Mouse (Mus musculus) stomach, postnatal 0 days (tissue): ENCODE measurements around the gene Snf8. TPM values are rescaled to one million over a fixed set of nuclear protein-coding genes. Genes with fewer than 3 reads are reported as not detected.

ENCODE experiments used
- ATAC-seq: fragments of 200-750 bp; cut with Nextera tagmentation; 2 replicates; pipeline ENCODE4 v1.8.0; 2017; ENCODE audit not compliant: low FRiP score, low TSS enrichment
- DNase-seq: peaks from one replicate; pipeline ENCODE4 v3.0.0-alpha.2; 2016; ENCODE audit warnings: low spot score
- H3K27ac ChIP-seq: fragments of 300-500 bp; sonication (generic); replicated peaks from 2 replicates; pipeline ENCODE4 v1.5.1; 2014; ENCODE audit warnings: mild to moderate bottlenecking, control low read depth
- H3K27me3 ChIP-seq: fragments of 300-500 bp; sonication (generic); 2 replicates; pipeline ENCODE4 v1.6.1; 2014; ENCODE audit warnings: low read length; ENCODE audit not compliant: control insufficient read depth, insufficient read depth
- H3K36me3 ChIP-seq: fragments of 300-500 bp; sonication (generic); 2 replicates; pipeline ENCODE4 v1.6.1; 2014; ENCODE audit warnings: low read length, mixed read lengths; ENCODE audit not compliant: control insufficient read depth, insufficient read depth
- H3K4me1 ChIP-seq: fragments of 300-500 bp; sonication (generic); replicated peaks from 2 replicates; pipeline ENCODE4 v1.6.1; 2014; ENCODE audit warnings: antibody characterized with exemption; ENCODE audit not compliant: control insufficient read depth, insufficient read depth
- H3K4me2 ChIP-seq: fragments of 300-500 bp; sonication (generic); replicated peaks from 2 replicates; pipeline ENCODE4 v1.6.1; 2014; ENCODE audit warnings: low read depth, mild to moderate bottlenecking, control low read depth, moderate library complexity
- H3K4me3 ChIP-seq: fragments of 300-500 bp; sonication (generic); 2 replicates; pipeline ENCODE4 v1.5.1; 2014; ENCODE audit warnings: low read depth, low read length, control low read depth
- H3K9ac ChIP-seq: fragments of 300-500 bp; sonication (generic); 2 replicates; pipeline ENCODE4 v1.6.1; 2014; ENCODE audit warnings: mild to moderate bottlenecking, low read length, control low read depth, mixed read lengths
- H3K9me3 ChIP-seq: fragments of 300-500 bp; sonication (generic); 2 replicates; pipeline ENCODE4 v1.6.1; 2016; ENCODE audit warnings: low read length; ENCODE audit not compliant: control insufficient read depth
- CTCF ChIP-seq: IDR thresholded peaks from 2 replicates; pipeline ENCODE4 v1.5.1; 2016; ENCODE audit warnings: antibody characterized with exemption, low read depth, mild to moderate bottlenecking, moderate library complexity
- EP300 ChIP-seq: optimal IDR thresholded peaks from 2 replicates; pipeline ENCODE3; 2016; ENCODE audit warnings: antibody characterized with exemption
- WGBS: fragments of 180-500 bp; shearing (Covaris S2); extraction: QIAGEN DNeasy Blood & Tissue Kit; methylation state at CpG from one replicate; pipeline ENCODE4 v1.1.7; 2014; 5-methylcytosine and 5-hydroxymethylcytosine counted together
- polyA plus RNA-seq: library from polyadenylated mRNA; unstranded; fragments of >200 nt; fragmentation: Nextera tagmentation; extraction: Ambion mirVana; gene quantifications from 2 replicates; pipeline ENCODE4 v1.2.1, GENCODE M21; 2015

The Snf8 gene
- polyA plus RNA-seq, 1 experiment from 2014 or later, result 83.0 TPM

GRCm38 (mm10) chr11:96033264-96033663, 1.4 kb upstream of the Snf8 start:
- DNase-seq (no peak), ATAC-seq (no peak)
- Histone ChIP-seq H3K4me2 (no peak overlapping the region), H3K27ac (no peak overlapping the region), H3K27me3 (no peaks in the 10 kb centered on the region), H3K36me3 (no peaks in the 10 kb centered on the region), H3K9me3 (no peaks in the 10 kb centered on the region), H3K9ac (no peak overlapping the region), H3K4me1 (no peaks in the 10 kb centered on the region), H3K4me3 (no peak overlapping the region)
- TF ChIP-seq CTCF, result peak; percentile 58
- no peak for TF ChIP-seq EP300
- 94% methylated on average over 3 of the region's 3 CpGs for WGBS

- no peaks in the 10 kb centered on the region for H3K27me3 ChIP-seq
- 47% methylated on average over 8 of the region's 8 CpGs for WGBS
- no peaks in the 10 kb centered on the region for H3K9me3 ChIP-seq
- no peak for ATAC-seq
- DNase-seq, result no peak
- no peak overlapping the region for H3K27ac ChIP-seq
- peak overlapping the region; percentile 91 for H3K4me2 ChIP-seq
- no peaks in the 10 kb centered on the region for H3K36me3 ChIP-seq
- peak overlapping the region; percentile 81 for H3K4me3 ChIP-seq
- H3K4me1 ChIP-seq, result no peaks in the 10 kb centered on the region
- TF ChIP-seq EP300 (no peak), CTCF (no peak)
- peak overlapping the region; percentile 89 for H3K9ac ChIP-seq
These were observed 569 bp upstream of the Snf8 start for GRCm38 (mm10) chr11:96034116-96034515.

GRCm38 (mm10) chr11:96035133-96035532, 448 bp downstream of the Snf8 start:
- ATAC-seq (no peak), DNase-seq (no peak)
- WGBS, result 10% methylated on average over 6 of the region's 6 CpGs
- peak overlapping the region; percentile 89 for H3K9ac ChIP-seq
- peak overlapping the region; percentile 91 for H3K4me2 ChIP-seq
- H3K27me3 ChIP-seq, result no peaks in the 10 kb centered on the region
- H3K4me3 ChIP-seq, result peak overlapping the region; percentile 81
- peak overlapping the region; percentile 61 for H3K27ac ChIP-seq
- H3K36me3 ChIP-seq, result no peaks in the 10 kb centered on the region
- H3K4me1 ChIP-seq, result no peaks in the 10 kb centered on the region
- no peak for TF ChIP-seq CTCF
- TF ChIP-seq EP300, result no peak
- H3K9me3 ChIP-seq, result no peaks in the 10 kb centered on the region

- DNase-seq (no peak), ATAC-seq (no peak)
- Histone ChIP-seq H3K4me1 (no peaks in the 10 kb centered on the region), H3K27ac (no peak overlapping the region), H3K36me3 (0 out of 2 replicates have a peak, but pooled peaks cover 2% of the 10 kb centered on the region), H3K4me2 (no peak overlapping the region), H3K27me3 (no peaks in the 10 kb centered on the region), H3K9me3 (no peaks in the 10 kb centered on the region), H3K9ac (no peak overlapping the region), H3K4me3 (no peak overlapping the region)
- WGBS, result 88% methylated on average over 5 of the region's 5 CpGs
- TF ChIP-seq CTCF, result no peak
- no peak for TF ChIP-seq EP300
These were observed 2.8 kb downstream of the Snf8 start for GRCm38 (mm10) chr11:96037499-96037898.

GRCm38 (mm10) chr11:96038560-96038959, 3.9 kb downstream of the Snf8 start:
- Histone ChIP-seq H3K27ac (no peak overlapping the region), H3K36me3 (0 out of 2 replicates have a peak, but pooled peaks cover 2% of the 10 kb centered on the region), H3K4me1 (no peaks in the 10 kb centered on the region), H3K9me3 (no peaks in the 10 kb centered on the region), H3K4me3 (no peak overlapping the region), H3K9ac (no peak overlapping the region), H3K27me3 (no peaks in the 10 kb centered on the region), H3K4me2 (no peak overlapping the region)
- 80% methylated on average over 1 of the region's 1 CpGs for WGBS
- TF ChIP-seq CTCF, result no peak
- no peak for TF ChIP-seq EP300
- DNase-seq (no peak), ATAC-seq (no peak)

GRCm38 (mm10) chr11:96044803-96045567, 10.3 kb downstream of the Snf8 start:
- no peak overlapping the region for H3K4me3 ChIP-seq
- ATAC-seq (no peak), DNase-seq (no peak)
- TF ChIP-seq CTCF, result no peak
- TF ChIP-seq EP300, result no peak
- no peaks in the 10 kb centered on the region for H3K4me1 ChIP-seq
- H3K36me3 ChIP-seq, result peaks cover 19% of the 10 kb centered on the region
- no peak overlapping the region for H3K9ac ChIP-seq
- no peak overlapping the region for H3K4me2 ChIP-seq
- H3K9me3 ChIP-seq, result no peaks in the 10 kb centered on the region
- 85% methylated on average over 11 of the region's 11 CpGs for WGBS
- no peak overlapping the region for H3K27ac ChIP-seq
- H3K27me3 ChIP-seq, result no peaks in the 10 kb centered on the region
